Mouse (Mus musculus) thymus, adult 2 months (tissue): Measurements from ENCODE around the gene Nsf. TPM values are rescaled to one million over a fixed set of nuclear protein-coding genes. Genes with fewer than 3 reads are reported as not detected.
"Not testable (repeated sequence)": the region's sequence is repeated elsewhere in the genome, so short reads cannot be mapped to it uniquely, and the experiment has no call there.

ENCODE experiments used
- DNase-seq: peaks from one replicate; pipeline ENCODE4 v3.0.0; 2021
- H3K27ac ChIP-seq: fragments of 200-500 bp; 2 replicates; pipeline ENCODE4 v1.5.1; 2012; ENCODE audit warnings: low read length, control low read depth; ENCODE audit not compliant: control insufficient read depth, insufficient read depth
- H3K27me3 ChIP-seq: fragments of 200-500 bp; 2 replicates; pipeline ENCODE4 v1.6.1; 2012; ENCODE audit warnings: mild to moderate bottlenecking, low read length, moderate library complexity, mixed read lengths; ENCODE audit not compliant: control insufficient read depth, insufficient read depth
- H3K36me3 ChIP-seq: fragments of 200-500 bp; 2 replicates; pipeline ENCODE4 v1.6.1; 2012; ENCODE audit warnings: mild to moderate bottlenecking, low read length, moderate library complexity; ENCODE audit not compliant: control insufficient read depth, insufficient read depth
- H3K4me1 ChIP-seq: fragments of 200-500 bp; replicated peaks from 2 replicates; pipeline ENCODE4 v1.6.1; 2012; ENCODE audit warnings: low read length; ENCODE audit not compliant: control insufficient read depth, insufficient read depth
- H3K4me3 ChIP-seq: fragments of 200-500 bp; 2 replicates; pipeline ENCODE4 v1.5.1; 2012; ENCODE audit warnings: mild to moderate bottlenecking, low read length, control low read depth, moderate library complexity; ENCODE audit not compliant: control insufficient read depth, insufficient read depth
- CTCF ChIP-seq: fragments of 200-500 bp; IDR thresholded peaks from 2 replicates; pipeline ENCODE4 v1.5.1; 2012; ENCODE audit warnings: mild to moderate bottlenecking, control low read depth, low read length, moderate library complexity, borderline replicate concordance; ENCODE audit not compliant: control insufficient read depth, poor library complexity, insufficient read depth; ENCODE audit errors: extremely low read depth
- POLR2A ChIP-seq: fragments of 200-500 bp; IDR thresholded peaks from 2 replicates; pipeline ENCODE4 v1.6.1; 2012; ENCODE audit warnings: mild to moderate bottlenecking, low read length, control low read depth, moderate library complexity; ENCODE audit not compliant: control insufficient read depth, poor library complexity, insufficient read depth; ENCODE audit errors: extremely low read depth
- WGBS: fragments of 180-500 bp; shearing (Covaris S2); methylation state at CpG from one replicate; pipeline ENCODE4 v1.1.7; 2018; 5-methylcytosine and 5-hydroxymethylcytosine counted together
- polyA plus RNA-seq: library from polyadenylated mRNA; depleted of rRNA; stranded (reverse); fragments of >200 nt; gene quantifications from 2 replicates; pipeline ENCODE4 v1.2.3, GENCODE M21; 2012

The Nsf gene
- polyA plus RNA-seq, 1 experiment, result 52.5 TPM

DNA sequence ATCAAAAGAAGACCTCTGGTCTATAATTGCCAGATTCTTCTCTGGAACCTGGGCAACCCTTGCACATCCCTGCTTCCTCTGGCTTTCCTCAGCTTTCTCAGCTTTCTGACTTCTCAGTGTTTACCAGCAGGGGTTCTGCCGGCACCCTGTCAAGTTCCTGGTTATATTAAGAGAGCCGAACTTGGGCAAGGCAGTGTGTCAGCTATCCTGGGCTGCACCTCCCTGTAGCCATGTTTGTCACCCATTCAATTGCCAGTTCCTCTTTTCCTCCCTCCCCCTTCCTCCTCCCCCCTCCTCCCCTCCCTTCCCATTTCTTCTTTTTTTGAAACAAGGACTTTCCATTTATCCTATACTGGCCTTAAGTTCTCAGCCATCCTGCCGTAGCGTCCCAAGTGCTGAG is 38.8 kb upstream of the Nsf start:
- DNase-seq, result no peak
- Histone ChIP-seq H3K36me3 (no peaks in the 10 kb centered on the region), H3K27me3 (no peaks in the 10 kb centered on the region), H3K4me1 (no peaks in the 10 kb centered on the region), H3K27ac (no peak overlapping the region), H3K4me3 (no peak overlapping the region)
- WGBS, result 34% methylated on average over 4 of the region's 4 CpGs
- TF ChIP-seq POLR2A, result no peak

DNA sequence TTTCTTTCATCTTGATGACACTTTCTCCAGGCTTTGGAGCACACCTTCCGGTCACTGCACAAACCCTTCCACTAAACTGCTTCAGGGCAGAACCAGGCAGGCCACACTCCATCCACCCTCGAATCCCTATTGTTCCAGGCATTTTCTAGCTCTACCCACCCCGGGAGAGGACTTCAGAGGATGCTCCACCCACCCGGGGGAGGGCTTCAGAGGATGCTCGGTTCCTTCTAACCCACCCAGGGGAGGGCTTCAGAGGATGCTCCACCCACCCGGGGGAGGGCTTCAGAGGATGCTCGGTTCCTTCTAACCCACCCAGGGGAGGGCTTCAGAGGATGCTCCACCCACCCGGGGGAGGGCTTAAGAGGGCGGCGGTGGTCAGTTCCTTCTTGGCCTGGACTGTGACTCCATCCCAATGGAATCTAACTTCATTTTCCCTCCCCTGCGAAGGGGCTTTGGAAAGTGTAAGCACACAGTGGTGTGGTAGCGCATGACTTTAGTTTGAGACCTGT is 36.2 kb upstream of the Nsf start:
- not testable (repeated sequence) for H3K27me3 ChIP-seq, DNase-seq, H3K36me3 ChIP-seq, H3K4me3 ChIP-seq, H3K4me1 ChIP-seq, H3K27ac ChIP-seq
- WGBS, result 49% methylated on average over 12 of the region's 12 CpGs

DNA sequence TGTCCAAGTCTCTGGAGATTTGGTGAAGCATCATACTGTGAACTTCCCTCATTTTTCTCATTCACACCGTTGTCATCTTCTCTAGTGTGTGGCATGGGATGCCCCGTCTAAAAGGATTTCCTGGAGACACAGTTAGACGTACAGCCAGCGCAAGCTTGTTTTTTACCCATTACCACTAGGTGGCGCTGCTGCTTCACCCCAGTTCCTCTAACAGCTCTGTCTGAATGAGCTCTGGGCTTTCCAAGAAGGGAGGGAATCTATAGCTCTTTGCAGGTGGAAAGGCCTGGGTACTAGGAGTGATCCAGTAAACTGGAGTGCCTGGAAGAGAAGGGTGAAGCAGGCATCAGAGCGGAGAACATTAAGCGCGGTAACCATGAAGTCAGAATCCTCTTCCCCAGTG is 33.6 kb upstream of the Nsf start:
- TF ChIP-seq CTCF (no peak), POLR2A (no peak)
- WGBS, result 46% methylated on average over 8 of the region's 8 CpGs
- Histone ChIP-seq H3K4me1 (no peaks in the 10 kb centered on the region), H3K36me3 (peaks cover 19% of the 10 kb centered on the region), H3K4me3 (no peak overlapping the region), H3K27ac (no peak overlapping the region), H3K27me3 (no peaks in the 10 kb centered on the region)
- DNase-seq, result peak; percentile 62

DNA sequence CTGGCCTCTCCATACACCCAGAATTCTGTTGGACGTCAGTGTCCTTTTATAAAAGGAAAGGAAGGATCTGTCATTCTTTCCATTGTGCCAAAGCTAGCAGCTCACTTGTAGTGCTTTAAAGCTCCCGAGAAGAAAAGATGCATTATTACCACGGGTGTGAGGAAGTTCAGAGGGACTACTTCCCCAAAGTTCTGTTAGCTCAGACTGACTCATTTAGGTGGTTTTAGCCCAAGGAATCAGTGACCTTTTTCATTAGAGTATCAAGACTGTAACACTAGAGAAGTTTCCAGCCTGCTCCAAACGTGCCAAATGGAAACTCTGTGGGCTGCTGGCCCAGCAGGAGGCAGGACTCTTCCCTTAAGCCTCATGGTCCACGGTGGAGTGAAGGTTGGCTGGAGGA is 30.2 kb upstream of the Nsf start:
- H3K4me1 ChIP-seq, result no peaks in the 10 kb centered on the region
- DNase-seq, result no peak
- 50% methylated on average over 5 of the region's 5 CpGs for WGBS
- no peak for TF ChIP-seq POLR2A
- no peak for TF ChIP-seq CTCF
- no peak overlapping the region for H3K4me3 ChIP-seq
- no peaks in the 10 kb centered on the region for H3K27me3 ChIP-seq
- no peak overlapping the region for H3K27ac ChIP-seq
- H3K36me3 ChIP-seq, result peaks cover 26% of the 10 kb centered on the region

DNA sequence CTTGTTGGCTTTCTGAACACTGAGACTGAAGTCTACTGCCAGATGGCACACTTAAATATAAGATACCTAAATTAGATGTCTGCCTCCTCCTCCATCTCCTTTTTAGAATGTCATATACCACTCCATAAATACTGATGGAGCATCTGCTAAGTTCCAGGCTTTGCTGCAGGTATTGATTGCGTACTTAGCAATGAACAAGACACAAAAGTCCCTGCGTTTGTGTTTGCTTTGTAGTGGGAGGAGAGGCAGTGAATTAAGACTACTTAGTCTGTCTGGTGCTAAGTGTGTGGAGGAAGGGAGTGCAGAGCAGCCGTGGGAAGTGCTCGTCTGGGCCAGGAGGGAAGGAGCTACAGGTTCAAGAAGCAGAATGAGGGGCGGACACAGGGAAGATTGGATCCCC is 28.0 kb upstream of the Nsf start:
- WGBS, result 92% methylated on average over 5 of the region's 5 CpGs
- Histone ChIP-seq H3K4me3 (no peak overlapping the region), H3K36me3 (peaks cover 26% of the 10 kb centered on the region), H3K4me1 (no peaks in the 10 kb centered on the region), H3K27ac (no peak overlapping the region), H3K27me3 (no peaks in the 10 kb centered on the region)
- DNase-seq, result no peak
- no peak for TF ChIP-seq CTCF
- TF ChIP-seq POLR2A, result no peak

DNA sequence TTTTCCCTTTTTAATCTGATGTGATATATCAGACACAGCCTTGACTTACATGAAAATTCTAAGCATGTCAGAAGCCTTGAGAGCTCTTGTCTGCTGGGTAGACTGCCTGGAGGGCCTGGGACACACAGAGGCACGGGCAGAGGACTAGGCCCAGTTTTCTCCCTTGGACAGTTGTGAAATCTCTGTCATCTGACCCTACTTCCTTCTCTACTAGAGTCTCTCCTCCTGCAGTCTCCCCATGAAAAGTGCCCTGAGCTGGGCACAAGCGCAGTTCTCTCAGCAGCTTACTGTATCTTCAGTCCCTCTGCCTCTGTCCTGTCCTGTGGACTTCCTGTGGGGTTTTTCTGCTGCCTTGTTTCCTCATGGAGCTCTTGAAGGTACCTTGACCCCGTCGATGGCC is 25.5 kb upstream of the Nsf start:
- Histone ChIP-seq H3K27ac (no peak overlapping the region), H3K4me3 (no peak overlapping the region), H3K4me1 (no peaks in the 10 kb centered on the region), H3K36me3 (peaks cover 30% of the 10 kb centered on the region), H3K27me3 (no peaks in the 10 kb centered on the region)
- no peak for TF ChIP-seq CTCF
- 91% methylated on average over 4 of the region's 4 CpGs for WGBS
- DNase-seq, result no peak

DNA sequence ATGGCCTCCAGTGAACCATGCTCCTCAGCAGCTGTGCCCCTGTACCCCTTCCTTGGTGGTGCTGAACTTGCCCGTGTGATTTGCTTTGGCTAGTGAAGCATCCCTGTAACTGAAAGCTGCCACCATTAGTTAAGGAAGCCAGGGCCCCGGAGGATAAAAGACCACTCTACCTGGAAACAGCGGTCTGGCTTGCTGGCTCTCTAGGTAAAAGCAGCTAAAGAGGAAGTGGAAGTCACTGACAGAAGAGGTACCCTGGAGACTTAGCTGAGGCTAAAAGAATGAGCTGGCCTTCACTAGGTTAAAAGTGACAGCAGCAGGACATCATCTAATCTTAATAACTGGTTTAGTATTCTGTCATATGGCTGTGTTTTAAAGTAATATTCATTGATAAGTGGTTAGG is 17.0 kb upstream of the Nsf start:
- 0 out of 2 replicates have a peak, but pooled peaks cover 3% of the 10 kb centered on the region for H3K4me1 ChIP-seq
- H3K4me3 ChIP-seq, result no peak overlapping the region
- H3K36me3 ChIP-seq, result peaks cover 24% of the 10 kb centered on the region
- no peak for DNase-seq
- H3K27me3 ChIP-seq, result no peaks in the 10 kb centered on the region
- no peak overlapping the region for H3K27ac ChIP-seq
- WGBS, result 90% methylated on average over 3 of the region's 3 CpGs
- TF ChIP-seq CTCF (no peak), POLR2A (no peak)
